Comparison of ENCODE assay signal across 16 mouse cellular contexts in genomic region chr1:21146961-21147360, GRCm38 (mm10).
"Had no signal": no experiment of that assay in that cellular context is flagged by ENCODE, and none has a peak within 500 bp of the region (broad histone marks: within the 10 kb centered on the region; RNA-seq: fewer than 3 reads in every experiment).

No protein-coding gene starts in this region.

- H3K9ac ChIP-seq: kidney, embryonic 15.5 days; liver, embryonic 12.5 days; liver, embryonic 15.5 days; midbrain, embryonic 12.5 days had no signal

- H3K27me3 ChIP-seq: kidney, embryonic 15.5 days; liver, embryonic 12.5 days; liver, embryonic 15.5 days; midbrain, embryonic 12.5 days had no signal

- H3K27ac ChIP-seq: kidney, embryonic 15.5 days; liver, embryonic 12.5 days; liver, embryonic 15.5 days; macrophage; midbrain, embryonic 12.5 days had no signal

- ATAC-seq: liver, embryonic 12.5 days; midbrain, embryonic 16.5 days had no signal

- H3K4me3 ChIP-seq: kidney, embryonic 15.5 days; liver, embryonic 12.5 days; liver, embryonic 15.5 days; midbrain, embryonic 12.5 days had no signal

- H3K36me3 ChIP-seq: kidney, embryonic 15.5 days; liver, embryonic 12.5 days; liver, embryonic 15.5 days; midbrain, embryonic 12.5 days had no signal

- H3K4me2 ChIP-seq: kidney, embryonic 15.5 days; liver, embryonic 12.5 days; liver, embryonic 15.5 days; midbrain, embryonic 12.5 days had no signal

- DNase-seq: kidney, adult 11 months; kidney, adult 8-10 months; kidney, postnatal 14 days; kidney, postnatal 4 days; left cerebral cortex, postnatal 4 days; liver; lung, adult 2 months; lung, postnatal 14 days; right cerebral cortex, postnatal 4 days; thymus, postnatal 25 days had no signal

- H3K4me1 ChIP-seq: kidney, embryonic 15.5 days; liver, embryonic 12.5 days; liver, embryonic 15.5 days; midbrain, embryonic 12.5 days had no signal

- H3K9me3 ChIP-seq: kidney, embryonic 15.5 days; liver, embryonic 12.5 days; liver, embryonic 15.5 days; midbrain, embryonic 12.5 days had no signal
